ENCODE assay signal across 18 mouse cellular contexts in the genomic region with DNA sequence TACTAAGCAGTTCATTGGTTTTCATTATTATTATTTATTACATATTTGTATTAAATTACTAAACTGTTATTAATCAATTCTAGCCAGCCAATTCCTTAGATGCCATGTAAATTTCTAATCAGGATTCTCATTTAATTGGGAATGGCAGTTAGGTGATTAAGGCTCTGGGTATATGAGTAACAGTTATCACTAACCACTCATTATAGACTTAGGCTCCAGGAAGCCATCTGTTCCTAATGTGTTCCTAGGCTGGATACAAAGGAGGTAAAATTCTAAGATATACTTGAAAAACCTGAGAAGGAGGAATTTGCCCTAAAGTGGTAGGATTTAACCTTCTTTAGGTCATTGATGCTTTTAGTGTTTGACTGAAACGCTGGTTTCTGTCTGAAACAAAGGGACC. TPM values are rescaled to one million over a fixed set of nuclear protein-coding genes. Genes with fewer than 3 reads are reported as not detected.
DNase-seq lines count a peak whose midpoint lies in the region; ATAC-seq lines count a peak whose summit lies in the region.
"Had no signal": no experiment of that assay in that cellular context is flagged by ENCODE, and none has a peak within 500 bp of the region (broad histone marks: within the 10 kb centered on the region; RNA-seq: fewer than 3 reads in every experiment).

No protein-coding gene starts in this region.

- no peak overlapping the region for H3K4me3 ChIP-seq in embryonic facial prominence, embryonic 11.5 days (ENCODE audit: low read depth, low read length)
- H3K4me3 ChIP-seq in embryonic facial prominence, embryonic 10.5 days = no peak overlapping the region
- no peak overlapping the region for H3K4me3 ChIP-seq in heart, embryonic 13.5 days
- no peak overlapping the region for H3K4me3 ChIP-seq in liver, embryonic 16.5 days (ENCODE audit: low read depth, low read length)
- no peak overlapping the region for H3K4me3 ChIP-seq in liver, embryonic 12.5 days
- H3K4me3 ChIP-seq in embryonic facial prominence, embryonic 14.5 days (ENCODE audit: low read depth, low read length) = no peak overlapping the region
- H3K4me3 ChIP-seq: heart, embryonic 10.5 days; midbrain, embryonic 15.5 days; myocyte; neural tube, embryonic 13.5 days had no signal

- no peak overlapping the region for H3K9ac ChIP-seq in embryonic facial prominence, embryonic 11.5 days (replicated peaks; ENCODE audit: low read length)
- H3K9ac ChIP-seq in heart, embryonic 13.5 days = no peak overlapping the region
- H3K9ac ChIP-seq in liver, embryonic 16.5 days (ENCODE audit: low read depth, low read length) = no peak overlapping the region
- no peak overlapping the region for H3K9ac ChIP-seq in liver, embryonic 12.5 days
- no peak overlapping the region for H3K9ac ChIP-seq in embryonic facial prominence, embryonic 14.5 days (ENCODE audit: low read depth, low read length)
- H3K9ac ChIP-seq: midbrain, embryonic 15.5 days; neural tube, embryonic 13.5 days had no signal

- no peaks in the 10 kb centered on the region for H3K4me1 ChIP-seq in embryonic facial prominence, embryonic 11.5 days (ENCODE audit: control insufficient read depth, insufficient read depth, low read length)
- peaks cover 12% of the 10 kb centered on the region for H3K4me1 ChIP-seq in embryonic facial prominence, embryonic 10.5 days
- peaks cover 37% of the 10 kb centered on the region for H3K4me1 ChIP-seq in heart, embryonic 13.5 days
- peaks cover 8% of the 10 kb centered on the region for H3K4me1 ChIP-seq in liver, embryonic 16.5 days (ENCODE audit: control insufficient read depth, low read depth, low read length)
- peaks cover 23% of the 10 kb centered on the region for H3K4me1 ChIP-seq in liver, embryonic 12.5 days
- peaks cover 15% of the 10 kb centered on the region for H3K4me1 ChIP-seq in embryonic facial prominence, embryonic 14.5 days (ENCODE audit: control insufficient read depth, insufficient read depth, low read length)
- H3K4me1 ChIP-seq: midbrain, embryonic 15.5 days had no signal

- no peaks in the 10 kb centered on the region for H3K27me3 ChIP-seq in embryonic facial prominence, embryonic 11.5 days (ENCODE audit: control insufficient read depth, insufficient read depth, low read length)
- no peaks in the 10 kb centered on the region for H3K27me3 ChIP-seq in embryonic facial prominence, embryonic 10.5 days (replicated peaks; ENCODE audit: low read depth, poor library complexity, severe bottlenecking)
- H3K27me3 ChIP-seq in heart, embryonic 13.5 days (replicated peaks) = no peaks in the 10 kb centered on the region
- no peaks in the 10 kb centered on the region for H3K27me3 ChIP-seq in liver, embryonic 16.5 days (ENCODE audit: control insufficient read depth, insufficient read depth, low read depth, low read length)
- no peaks in the 10 kb centered on the region for H3K27me3 ChIP-seq in liver, embryonic 12.5 days (replicated peaks)
- no peaks in the 10 kb centered on the region for H3K27me3 ChIP-seq in embryonic facial prominence, embryonic 14.5 days (replicated peaks; ENCODE audit: control insufficient read depth, insufficient read depth, low read length)
- H3K27me3 ChIP-seq: midbrain, embryonic 15.5 days; neural tube, embryonic 13.5 days had no signal

- no peak overlapping the region for H3K27ac ChIP-seq in embryonic facial prominence, embryonic 11.5 days (replicated peaks; ENCODE audit: low read depth, low read length)
- no peak overlapping the region for H3K27ac ChIP-seq in embryonic facial prominence, embryonic 10.5 days (replicated peaks)
- H3K27ac ChIP-seq in heart, embryonic 13.5 days (replicated peaks) = 0 out of 2 replicates have a peak overlapping the region, but pooled peaks have one; percentile 13
- 0 out of 2 replicates have a peak overlapping the region, but pooled peaks have one; percentile 41 for H3K27ac ChIP-seq in liver, embryonic 16.5 days (ENCODE audit: low read length)
- H3K27ac ChIP-seq in liver, embryonic 12.5 days = no peak overlapping the region
- H3K27ac ChIP-seq in embryonic facial prominence, embryonic 14.5 days (replicated peaks; ENCODE audit: low read depth, low read length) = 0 out of 2 replicates have a peak overlapping the region, but pooled peaks have one; percentile 49
- H3K27ac ChIP-seq: heart, embryonic 10.5 days; hindbrain, postnatal 0 days; kidney, postnatal 0 days; macrophage; midbrain, embryonic 15.5 days; neural tube, embryonic 13.5 days had no signal

- 25% methylated on average over 1 of the region's 1 CpGs for WGBS in embryonic facial prominence, embryonic 11.5 days
- 31% methylated on average over 1 of the region's 1 CpGs for WGBS in embryonic facial prominence, embryonic 10.5 days
- WGBS in heart, embryonic 13.5 days = 62% methylated on average over 1 of the region's 1 CpGs
- WGBS in liver, embryonic 16.5 days (ENCODE audit: insufficient replicate concordance) = 78% methylated on average over 1 of the region's 1 CpGs
- WGBS in liver, embryonic 12.5 days (ENCODE audit: insufficient replicate concordance) = 76% methylated on average over 1 of the region's 1 CpGs
- WGBS in embryonic facial prominence, embryonic 14.5 days = 23% methylated on average over 1 of the region's 1 CpGs

- no peak overlapping the region for H3K4me2 ChIP-seq in embryonic facial prominence, embryonic 11.5 days (ENCODE audit: low read depth, low read length)
- H3K4me2 ChIP-seq in heart, embryonic 13.5 days = no peak overlapping the region
- no peak overlapping the region for H3K4me2 ChIP-seq in liver, embryonic 16.5 days (ENCODE audit: low read depth, low read length)
- no peak overlapping the region for H3K4me2 ChIP-seq in liver, embryonic 12.5 days
- H3K4me2 ChIP-seq in embryonic facial prominence, embryonic 14.5 days (ENCODE audit: low read depth, low read length) = no peak overlapping the region
- H3K4me2 ChIP-seq: midbrain, embryonic 15.5 days; neural tube, embryonic 13.5 days had no signal

- no peaks in the 10 kb centered on the region for H3K9me3 ChIP-seq in embryonic facial prominence, embryonic 11.5 days (replicated peaks; ENCODE audit: control insufficient read depth, low read length)
- H3K9me3 ChIP-seq in embryonic facial prominence, embryonic 10.5 days = 0 out of 2 replicates have a peak, but pooled peaks cover under 1% of the 10 kb centered on the region
- no peaks in the 10 kb centered on the region for H3K9me3 ChIP-seq in heart, embryonic 13.5 days
- H3K9me3 ChIP-seq in liver, embryonic 16.5 days (replicated peaks; ENCODE audit: control insufficient read depth, low read length) = no peaks in the 10 kb centered on the region
- no peaks in the 10 kb centered on the region for H3K9me3 ChIP-seq in liver, embryonic 12.5 days (replicated peaks)
- no peaks in the 10 kb centered on the region for H3K9me3 ChIP-seq in embryonic facial prominence, embryonic 14.5 days (ENCODE audit: control insufficient read depth, low read length)
- H3K9me3 ChIP-seq: heart, embryonic 10.5 days; midbrain, embryonic 15.5 days; neural tube, embryonic 13.5 days had no signal

- intact Hi-C loops in left cerebral cortex, postnatal 36 days (cut with DNase I) = no loop called here

- DNase-seq in embryonic facial prominence, embryonic 11.5 days (ENCODE audit: low spot score) = peak; percentile 30
- DNase-seq in embryonic facial prominence, embryonic 10.5 days (ENCODE audit: low spot score) = no peak
- DNase-seq in heart, adult 9 months (ENCODE audit: low spot score in 2 of 2) = no peak
- DNase-seq in embryonic facial prominence, embryonic 14.5 days (ENCODE audit: low spot score) = no peak
- no peak for DNase-seq in left cerebral cortex, postnatal 36 days (ENCODE audit: low spot score in 2 of 2)
- DNase-seq: adrenal gland, postnatal 10 days; gastrocnemius, postnatal 36 days; kidney, adult 18-20 months had no signal

- ATAC-seq in embryonic facial prominence, embryonic 11.5 days (replicated peaks; ENCODE audit: insufficient number of reproducible peaks, low FRiP score, low TSS enrichment, low read depth) = no peak
- ATAC-seq in heart, embryonic 13.5 days (ENCODE audit: extremely low read depth, insufficient number of reproducible peaks, low FRiP score, low TSS enrichment) = no peak
- no peak for ATAC-seq in liver, embryonic 16.5 days (ENCODE audit: low read depth)
- ATAC-seq in liver, embryonic 12.5 days = no peak
- 0 out of 2 replicates have a peak, but pooled peaks have one; percentile 20 for ATAC-seq in embryonic facial prominence, embryonic 14.5 days (ENCODE audit: low read depth)
- ATAC-seq: hindbrain, postnatal 0 days; midbrain, embryonic 15.5 days had no signal

- H3K36me3 ChIP-seq in embryonic facial prominence, embryonic 11.5 days (replicated peaks; ENCODE audit: control insufficient read depth, insufficient read depth, low read depth, low read length) = no peaks in the 10 kb centered on the region; the same call in 1 of the 2 replicates
- H3K36me3 ChIP-seq in embryonic facial prominence, embryonic 10.5 days (replicated peaks) = peaks cover 21% of the 10 kb centered on the region
- peaks cover 24% of the 10 kb centered on the region for H3K36me3 ChIP-seq in heart, embryonic 13.5 days
- peaks cover under 1% of the 10 kb centered on the region for H3K36me3 ChIP-seq in liver, embryonic 16.5 days (ENCODE audit: control insufficient read depth, insufficient read depth)
- H3K36me3 ChIP-seq in liver, embryonic 12.5 days = peaks cover 30% of the 10 kb centered on the region
- H3K36me3 ChIP-seq in embryonic facial prominence, embryonic 14.5 days (ENCODE audit: control insufficient read depth, insufficient read depth, low read length) = no peaks in the 10 kb centered on the region
- H3K36me3 ChIP-seq: midbrain, embryonic 15.5 days had no signal

RNA-seq across cellular contexts. Expression of gene Golim4, which starts 14.9 kb away (rescaled TPM):
- polyA plus RNA-seq in embryonic facial prominence, embryonic 11.5 days (2014; fragmentation: Nextera tagmentation; extraction: Ambion mirVana) = 36.3 and 38.8 TPM in 2 replicates
- 47.2 and 51.0 TPM in 2 replicates for polyA plus RNA-seq in embryonic facial prominence, embryonic 10.5 days (2016; fragmentation: Nextera tagmentation; extraction: Ambion mirVana)
- 43.9 and 44.1 TPM in 2 replicates for polyA plus RNA-seq in heart, embryonic 13.5 days (2015; fragmentation: Nextera tagmentation; extraction: Ambion mirVana)
- 21.4 and 22.7 TPM in 2 replicates for polyA plus RNA-seq in liver, embryonic 16.5 days (2015; fragmentation: Nextera tagmentation; extraction: Ambion mirVana)
- 26.0 and 31.3 TPM in 2 replicates for polyA plus RNA-seq in liver, embryonic 12.5 days (2016; fragmentation: Nextera tagmentation; extraction: Ambion mirVana)
- polyA plus RNA-seq in embryonic facial prominence, embryonic 14.5 days (2014; fragmentation: Nextera tagmentation; extraction: Ambion mirVana) = 57.4 and 58.0 TPM in 2 replicates
- 10 to 100 TPM; 20.6 to 22.8 TPM for total RNA-seq in left cerebral cortex, postnatal 36 days (2021)

Comparison
In these comparisons a context has a peak if more than half of its experiments do, and no peak if none do; other contexts are left out.
1. H3K27ac ChIP-seq: peak in heart, embryonic 13.5 days (single experiment), liver, embryonic 16.5 days (single experiment) and embryonic facial prominence, embryonic 14.5 days (single experiment); none in embryonic facial prominence, embryonic 11.5 days (single experiment), embryonic facial prominence, embryonic 10.5 days (single experiment) and liver, embryonic 12.5 days (single experiment).